Mouse (Mus musculus) activated CD4-positive, CD25-positive, alpha-beta regulatory T cell (primary cell): ENCODE measurements around the gene Cd1d1. TPM values are rescaled to one million over a fixed set of nuclear protein-coding genes. Genes with fewer than 3 reads are reported as not detected.

Source experiments
- polyA plus RNA-seq, 2 experiments: library from polyadenylated mRNA; unstranded; fragments of 100-300 nt; shearing (Covaris generic); gene quantifications; one replicate each; pipeline ENCODE4 v1.2.1; 2017

Cd1d1 gene
- polyA plus RNA-seq = 100 to 1,000 TPM in 1 of 2 experiments, 10 to 100 TPM in 1; 97.1 to 113 TPM

GRCm38 (mm10) chr3:86999415-86999740 is at the start of gene Cd1d1:
Gene Cd1d1 (minus strand): TSS chr3:86999441.

Other genes with a start within 250 kb of the Cd1d1 start
- 10 to 100 TPM in 1 of 2 experiments, 1 to 10 TPM in 1; 7.1 to 35.2 TPM for gene Dclk2, start 78.6 kb downstream of the Cd1d1 start, polyA plus RNA-seq
- under 1 TPM; 0.02 to 0.15 TPM for gene Kirrel, start 175.3 kb upstream of the Cd1d1 start, polyA plus RNA-seq